Mouse (Mus musculus) frontal cortex, adult 2 months (tissue): ENCODE results near the gene Pth2. TPM values are rescaled to one million over a fixed set of nuclear protein-coding genes. Genes with fewer than 3 reads are reported as not detected.
A peak's percentile ranks its signal among the peaks of the same experiment; 100 is the strongest.

Experiments used
- DNase-seq, 2 experiments: peaks; one replicate each; pipeline ENCODE4 v3.0.0; 2022; ENCODE audit warnings: low spot score in 1 of 2; ENCODE audit errors: extremely low spot score in 1 of 2
- polyA plus RNA-seq: library from polyadenylated mRNA; depleted of rRNA; stranded (reverse); fragments of >200 nt; gene quantifications from 2 replicates; pipeline ENCODE4 v1.2.3, GENCODE M21; 2012

Pth2 gene
- polyA plus RNA-seq, 1 experiment, result 0.90 TPM

DNA sequence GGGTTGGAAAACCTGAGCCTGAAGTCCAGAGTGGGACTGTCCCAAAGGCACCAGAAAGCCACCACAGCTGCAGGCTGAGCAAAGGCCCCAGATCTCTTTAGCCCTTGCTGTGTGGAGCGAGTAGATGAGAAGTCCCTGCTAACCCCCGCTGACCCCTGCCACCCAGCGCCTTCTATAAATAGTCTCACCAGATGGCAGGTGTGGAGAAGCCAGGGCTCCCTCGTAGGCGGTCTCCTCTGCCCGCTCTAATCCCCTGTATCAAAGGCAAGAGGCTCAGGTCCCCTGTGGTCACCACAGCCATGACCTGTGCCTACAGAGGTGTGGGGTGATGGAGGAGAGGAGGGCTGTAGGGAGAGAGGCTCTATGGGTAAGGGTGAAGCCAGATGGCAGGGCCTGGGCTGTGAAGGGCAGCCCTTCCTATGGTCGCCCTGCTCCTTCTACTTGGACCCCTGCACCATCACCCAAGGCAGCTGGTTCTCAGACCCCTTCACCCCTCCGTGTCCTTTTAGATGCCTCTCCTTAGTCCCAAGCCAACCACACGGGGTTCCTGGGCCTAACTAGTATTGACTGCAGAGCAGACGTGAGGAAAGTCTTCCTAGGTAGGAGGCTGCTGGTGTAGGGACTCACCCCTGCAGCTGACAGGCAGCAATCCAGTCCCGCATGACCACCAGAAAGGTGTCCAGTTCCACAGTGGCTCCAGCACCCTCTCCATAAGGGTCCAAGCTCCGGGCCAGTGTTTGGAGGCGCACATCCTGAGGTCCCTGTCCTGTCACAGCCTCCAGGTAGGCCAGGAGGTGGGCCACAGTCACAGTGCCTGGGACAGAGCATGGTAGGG lies 14.8 kb downstream of the Pth2 start:
- DNase-seq, result no peak

- no peak for DNase-seq
Observed at GRCm38 (mm10) chr7:45196176-45196535, 15.4 kb downstream of the Pth2 start.

DNA sequence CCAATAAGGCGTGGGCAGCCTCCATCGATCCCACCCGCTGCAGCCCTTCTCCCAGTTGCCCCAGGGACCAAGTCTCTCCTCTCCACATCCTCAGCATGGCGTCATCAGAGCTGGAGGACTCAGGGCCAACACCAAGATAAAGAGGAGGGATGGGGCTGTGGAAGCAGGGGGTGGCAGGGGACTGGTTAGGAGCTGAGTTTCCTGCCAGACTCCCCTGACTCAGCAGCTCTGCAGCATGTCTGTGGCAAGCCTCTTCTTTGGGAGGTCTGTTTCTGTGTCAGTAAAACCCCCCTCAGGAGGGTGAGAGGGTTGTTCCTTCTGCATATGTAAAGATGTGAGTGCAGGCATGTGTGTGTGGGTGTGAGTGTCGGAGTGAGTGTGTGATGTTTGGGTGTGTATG lies 16.2 kb downstream of the Pth2 start:
- DNase-seq, result no peak

GRCm38 (mm10) chr7:45198435-45198834 lies 17.6 kb downstream of the Pth2 start:
- peak in 1 of 2 experiments; percentile 81 for DNase-seq

DNA sequence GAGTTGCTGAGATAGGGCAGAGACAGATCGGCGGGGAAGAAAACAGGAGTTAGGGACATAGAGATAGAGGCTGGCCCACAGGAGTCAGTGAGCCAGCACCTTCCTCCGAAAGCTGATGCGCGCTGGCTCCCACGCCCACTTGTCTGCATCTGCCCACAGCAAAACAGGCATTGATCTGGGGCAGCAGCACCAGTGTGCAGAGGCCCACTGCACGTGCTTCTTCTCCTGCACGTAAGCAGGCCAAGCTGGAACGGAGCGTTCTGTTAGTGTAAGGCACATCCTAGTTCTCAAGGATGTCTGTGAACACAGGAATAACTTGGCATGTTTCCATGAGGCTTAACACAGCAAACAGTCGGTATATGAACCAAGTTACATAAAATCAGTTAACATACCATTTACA lies 18.2 kb downstream of the Pth2 start:
- peak; percentile 48 to 66 for DNase-seq

- DNase-seq, result peak in 1 of 2 experiments; percentile 59
Observed at GRCm38 (mm10) chr7:45202654-45203053, 21.9 kb downstream of the Pth2 start.

DNA sequence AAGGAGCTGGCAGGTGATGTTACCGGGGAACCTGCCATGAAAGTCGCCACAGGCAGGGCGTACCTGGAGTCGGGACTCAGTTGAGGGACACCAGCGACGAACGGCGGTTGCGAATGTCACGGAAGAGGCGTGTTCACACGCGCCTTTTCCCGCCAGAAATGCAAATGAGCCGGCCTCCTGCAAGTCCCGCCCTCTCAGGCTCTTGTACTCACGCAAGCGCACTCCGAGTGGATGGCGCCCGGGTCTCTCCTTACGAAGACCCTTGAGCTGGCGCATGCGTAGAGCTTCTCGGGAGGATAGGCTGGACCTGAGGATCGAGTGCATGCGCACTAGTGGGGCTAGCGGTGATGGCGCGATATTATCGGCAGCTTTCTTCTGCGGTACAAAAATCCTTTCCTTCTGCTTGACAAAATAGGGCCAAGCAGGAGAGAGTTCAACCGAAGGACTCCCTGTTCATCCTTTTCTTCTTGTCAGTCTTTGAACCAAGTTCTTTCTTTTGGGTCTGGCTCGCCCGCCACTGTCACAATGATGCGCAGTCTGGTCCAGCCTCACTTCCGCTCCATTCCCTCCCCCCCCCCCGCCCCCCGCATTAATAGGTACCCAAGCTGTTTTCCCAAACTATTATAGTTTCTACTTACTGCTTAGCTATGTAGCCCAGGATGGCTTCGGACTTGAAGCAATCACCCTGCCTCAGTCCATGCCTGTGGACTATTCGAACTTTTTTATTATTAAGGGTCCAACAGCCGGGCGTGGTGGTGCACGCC lies 23.8 kb downstream of the Pth2 start, which contains the start of gene Ccdc155:
Ccdc155 (minus strand) TSS at position 513 of the 764 bp plus-strand sequence.
- DNase-seq, result peak; percentile 90 to 95

DNA sequence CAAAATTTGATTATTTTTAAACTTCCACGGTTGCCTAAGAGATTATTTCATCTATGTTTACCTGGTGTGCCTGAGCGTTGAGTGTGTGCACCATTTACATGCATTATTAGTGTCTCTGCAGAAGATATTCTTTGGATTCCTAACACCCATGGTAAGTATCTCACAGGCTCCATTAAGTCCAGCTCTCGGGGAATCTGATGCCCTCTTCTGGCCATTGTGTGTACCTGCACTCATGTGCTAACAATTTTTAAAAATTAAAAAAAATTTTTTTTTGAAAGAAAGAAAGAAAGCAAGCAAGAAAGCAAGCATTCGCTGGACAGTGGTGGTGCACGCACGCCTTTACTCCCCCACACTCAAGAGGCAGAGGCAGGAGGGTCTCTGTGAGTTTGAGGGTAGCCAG lies 27.5 kb downstream of the Pth2 start:
- no peak for DNase-seq

DNA sequence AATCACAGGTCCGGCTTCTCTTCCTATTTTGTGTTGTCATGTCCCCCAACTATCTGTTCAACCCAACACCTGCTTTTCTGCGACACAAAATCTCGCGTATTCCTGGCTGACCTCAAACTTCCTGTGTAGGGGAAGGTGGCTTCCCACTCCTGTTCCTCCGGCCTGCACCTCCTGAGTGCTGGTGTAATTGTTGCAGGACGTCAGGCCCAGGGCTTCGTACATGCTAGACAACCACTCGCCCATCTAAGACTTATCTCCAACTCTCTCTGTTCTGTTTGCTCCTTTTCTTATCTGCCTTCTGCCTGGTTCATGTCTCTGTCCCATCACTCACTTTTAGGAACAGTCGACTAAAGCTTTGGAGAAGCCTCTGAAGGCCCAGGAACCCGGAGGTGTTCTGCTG lies 30.3 kb downstream of the Pth2 start:
- DNase-seq, result no peak

GRCm38 (mm10) chr7:45211851-45212251 lies 31.1 kb downstream of the Pth2 start, which contains the start of gene Dkkl1:
TSS of gene Dkkl1 (minus strand) at chr7:45212147.
- no peak for DNase-seq

DNA sequence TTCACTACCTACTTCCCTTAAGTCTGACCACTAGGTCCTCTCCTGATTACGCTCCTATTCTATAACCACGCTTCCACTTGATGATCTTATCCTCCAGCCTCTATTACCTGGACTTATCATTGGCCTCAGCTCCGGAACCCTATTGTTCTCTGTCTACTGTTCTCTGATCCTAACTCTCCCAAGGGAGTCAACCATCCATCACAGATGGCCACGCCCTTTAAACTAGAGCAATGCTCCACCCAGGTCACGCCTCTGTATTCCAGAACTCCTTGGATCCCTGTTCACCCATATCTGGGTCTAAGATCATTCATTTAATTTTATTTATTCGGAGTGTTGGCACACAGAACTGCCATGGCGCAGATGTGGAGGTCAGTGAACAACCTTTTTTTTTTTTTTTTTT lies 31.6 kb downstream of the Pth2 start:
- DNase-seq, result no peak

GRCm38 (mm10) chr7:45213708-45214107 lies 32.9 kb downstream of the Pth2 start:
- no peak for DNase-seq

GRCm38 (mm10) chr7:45215673-45216441 lies 35.1 kb downstream of the Pth2 start, which contains the start of gene Tead2:
TSS of gene Tead2 (plus strand) at chr7:45215753.
- DNase-seq, result no peak

GRCm38 (mm10) chr7:45216442-45217183 lies 35.8 kb downstream of the Pth2 start:
- no peak for DNase-seq

DNA sequence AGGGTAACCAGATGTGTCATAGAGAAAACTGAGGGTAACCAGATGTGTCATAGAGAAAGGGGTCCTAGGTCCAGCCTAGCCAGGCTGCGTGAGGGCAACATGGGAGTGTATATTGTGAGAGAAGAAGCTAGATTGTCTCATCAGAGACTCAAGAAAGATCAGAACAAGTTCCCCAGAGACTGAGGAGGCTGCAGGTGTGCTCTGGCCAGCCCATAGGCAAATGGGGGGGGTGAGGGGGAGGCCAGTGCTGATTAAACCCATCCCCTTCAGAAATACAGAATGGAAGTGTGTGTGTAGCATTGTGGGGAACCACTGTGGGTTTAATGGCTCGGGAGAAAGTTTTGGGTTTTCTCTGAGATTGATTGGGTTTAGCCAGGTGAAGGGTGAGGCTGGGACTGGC lies 40.9 kb downstream of the Pth2 start:
- DNase-seq, result no peak

GRCm38 (mm10) chr7:45224826-45225225 lies 44.0 kb downstream of the Pth2 start:
- DNase-seq, result no peak

DNA sequence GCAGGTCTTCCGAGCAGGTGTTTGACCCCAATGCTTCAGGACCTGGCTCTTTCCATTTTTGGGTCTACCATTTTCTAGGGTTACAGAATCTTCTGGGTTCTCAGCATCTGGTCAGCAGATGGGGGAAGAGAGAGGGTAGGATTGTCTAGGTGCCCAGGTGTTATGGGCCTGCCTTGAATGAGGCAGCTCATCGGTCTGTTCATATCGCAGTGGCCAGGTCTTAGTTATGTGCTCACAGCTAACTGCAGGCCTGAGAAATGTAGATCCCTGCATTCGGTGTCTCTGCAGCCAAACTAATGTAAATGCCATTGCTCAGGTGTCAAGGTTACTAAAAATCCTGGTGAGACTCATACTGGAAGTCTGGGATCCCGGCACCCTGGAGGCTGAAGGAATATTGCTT lies 45.6 kb downstream of the Pth2 start:
- no peak for DNase-seq

DNA sequence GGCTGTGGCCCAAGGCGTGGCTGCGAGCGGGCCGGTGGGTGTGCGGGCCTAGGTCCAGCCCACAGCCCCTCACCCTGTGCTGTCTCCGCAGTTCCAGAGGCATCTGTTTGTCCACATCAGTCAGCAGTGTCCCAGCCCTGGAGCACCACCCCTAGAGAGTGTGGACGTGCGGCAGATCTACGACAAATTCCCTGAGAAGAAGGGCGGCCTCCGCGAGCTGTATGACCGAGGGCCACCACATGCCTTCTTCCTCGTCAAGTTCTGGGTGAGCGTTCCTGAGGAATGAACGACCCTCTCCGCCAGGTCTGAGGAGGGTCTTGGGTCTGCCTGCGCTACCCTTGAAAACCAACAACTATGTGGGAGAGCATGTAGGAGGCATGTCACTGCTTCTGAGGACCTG lies 47.8 kb downstream of the Pth2 start:
- no peak for DNase-seq

DNA sequence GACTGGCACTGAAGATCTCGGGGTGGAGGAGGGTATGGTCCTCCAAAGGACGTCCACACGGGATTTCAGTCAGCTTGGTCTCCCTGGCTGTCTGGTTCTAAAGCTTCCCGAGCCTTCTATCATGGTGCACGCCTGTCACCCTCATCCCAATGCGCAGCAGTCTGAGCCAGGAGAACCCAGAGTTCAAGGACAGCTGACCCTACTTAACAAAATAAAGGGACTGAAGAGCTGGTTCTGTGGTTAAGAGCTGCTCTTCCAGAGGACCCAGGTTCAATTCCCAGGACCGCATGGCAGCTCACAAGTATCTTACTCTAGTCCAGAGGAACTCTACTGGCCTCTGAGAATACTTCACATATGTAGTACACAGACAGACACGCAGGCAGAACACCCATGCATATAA lies 48.3 kb downstream of the Pth2 start:
- no peak for DNase-seq

DNA sequence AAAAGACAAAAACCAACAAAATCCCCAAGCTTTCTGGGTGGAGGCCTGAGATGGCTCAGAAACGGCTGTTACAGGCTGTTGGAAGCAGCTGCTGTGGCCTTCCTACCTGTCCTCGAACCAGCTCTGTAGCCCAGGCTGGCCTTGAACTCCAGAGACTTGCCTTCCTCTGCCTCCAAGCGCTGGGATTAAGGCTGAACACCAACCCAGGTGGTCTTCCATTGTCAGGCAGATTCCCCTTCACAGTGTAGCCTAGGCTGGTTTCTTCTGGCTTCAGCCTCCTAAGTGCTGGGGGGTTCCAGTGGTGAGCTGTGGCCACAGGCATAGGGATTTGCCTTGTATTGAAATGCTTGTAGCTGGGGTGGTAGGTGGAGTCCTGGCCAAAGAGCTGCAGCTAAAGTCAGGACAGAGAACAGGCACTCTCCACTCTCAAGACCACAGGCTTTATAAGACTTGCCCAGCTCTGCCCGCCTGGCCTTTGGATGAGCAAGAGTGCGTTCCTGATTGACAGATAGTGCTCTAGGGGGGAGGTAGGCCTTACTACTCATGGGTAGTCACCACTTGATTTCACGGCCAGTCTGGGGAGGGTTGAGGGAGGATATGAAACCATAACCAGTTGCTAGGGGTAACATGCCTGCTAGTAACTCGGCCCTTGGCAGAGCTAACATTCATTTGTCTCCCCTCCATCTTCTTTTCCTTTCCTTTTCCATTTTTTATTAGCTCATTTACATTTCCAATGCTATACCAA lies 48.8 kb downstream of the Pth2 start:
- no peak for DNase-seq
